Mouse (Mus musculus) ES-E14 (cell line): ENCODE measurements around the gene Esrp2. TPM values are rescaled to one million over a fixed set of nuclear protein-coding genes. Genes with fewer than 3 reads are reported as not detected.

Experiments used
- DNase-seq: peaks from one replicate; pipeline ENCODE4 v3.0.0-alpha.2; 2013; ENCODE audit warnings: low read depth, low spot score
- H3K27ac ChIP-seq: 2 replicates; pipeline ENCODE4 v1.5.1; 2012; ENCODE audit warnings: low read depth, mild to moderate bottlenecking, low read length, moderate library complexity, mixed read lengths; ENCODE audit not compliant: poor library complexity, insufficient read depth, severe bottlenecking
- H3K36me3 ChIP-seq: 2 replicates; pipeline ENCODE4 v1.6.1; 2012; ENCODE audit warnings: mild to moderate bottlenecking, low read length, moderate library complexity, mixed read lengths; ENCODE audit not compliant: control insufficient read depth, poor library complexity, insufficient read depth, severe bottlenecking
- H3K4me1 ChIP-seq, 2 experiments: fragments of 150-350 bp in 1 of 2; sonication (generic) in 1 of 2; 2 replicates each; pipeline ENCODE4 v1.6.1; 2012; ENCODE audit warnings: low read length in 2 of 2, mild to moderate bottlenecking in 1 of 2, mixed read lengths in 1 of 2; ENCODE audit not compliant: control insufficient read depth in 2 of 2, insufficient read depth in 2 of 2, poor library complexity in 1 of 2
- H3K4me3 ChIP-seq, 2 experiments: fragments of 150-350 bp in 1 of 2; sonication (generic) in 1 of 2; 2 replicates each; pipeline ENCODE4 v1.5.1; 2012; ENCODE audit warnings: low read length in 2 of 2, low read depth in 1 of 2, mild to moderate bottlenecking in 1 of 2, mixed read lengths in 1 of 2; ENCODE audit not compliant: insufficient read depth in 1 of 2, poor library complexity in 1 of 2, severe bottlenecking in 1 of 2
- H3K9ac ChIP-seq: 2 replicates; pipeline ENCODE4 v1.6.1; 2012; ENCODE audit warnings: low read depth, mild to moderate bottlenecking, low read length, mixed read lengths; ENCODE audit not compliant: poor library complexity, insufficient read depth, severe bottlenecking
- H3K9me3 ChIP-seq: fragments of 150-350 bp; sonication (generic); 2 replicates; pipeline ENCODE4 v1.6.1; 2012; ENCODE audit warnings: low read depth, mild to moderate bottlenecking, low read length; ENCODE audit not compliant: control insufficient read depth, insufficient read depth
- CHD2 ChIP-seq: IDR thresholded peaks from 2 replicates; pipeline ENCODE4 v1.6.1; 2014; ENCODE audit warnings: mild to moderate bottlenecking, low read depth, low read length, inconsistent platforms
- HCFC1 ChIP-seq: IDR thresholded peaks from 2 replicates; pipeline ENCODE4 v1.6.1; 2012; ENCODE audit warnings: low read length, inconsistent platforms, borderline replicate concordance; ENCODE audit not compliant: insufficient read depth
- MAFK ChIP-seq: IDR thresholded peaks from 2 replicates; pipeline ENCODE4 v1.6.1; 2014; ENCODE audit warnings: mild to moderate bottlenecking, low read depth, low read length, inconsistent platforms; ENCODE audit not compliant: insufficient read depth
- ZC3H11A ChIP-seq: IDR thresholded peaks from 2 replicates; pipeline ENCODE4 v1.6.1; 2012; ENCODE audit warnings: low read depth, mild to moderate bottlenecking, inconsistent platforms, low read length, borderline replicate concordance
- ZNF384 ChIP-seq: IDR thresholded peaks from 2 replicates; pipeline ENCODE4 v1.6.1; 2012; ENCODE audit warnings: low read depth, low read length, inconsistent platforms
- in situ Hi-C, 2 experiments: fragments of 600-800 bp; cut with MboI; formaldehyde crosslinking; loops; one replicate each; pipeline ENCODE4 v1.15.1; 2025; ENCODE audit warnings: low sequenced_read_pairs in 2 of 2, inconsistent platforms in 1 of 2; ENCODE audit not compliant: unreplicated experiment in 2 of 2
- total RNA-seq: library from RNA; depleted of rRNA; stranded (reverse); fragments of 300-350 nt; gene quantifications from 2 replicates; pipeline ENCODE4 v1.2.3, GENCODE M21; 2012

The Esrp2 gene
- total RNA-seq, 1 experiment = 12.5 TPM

DNA sequence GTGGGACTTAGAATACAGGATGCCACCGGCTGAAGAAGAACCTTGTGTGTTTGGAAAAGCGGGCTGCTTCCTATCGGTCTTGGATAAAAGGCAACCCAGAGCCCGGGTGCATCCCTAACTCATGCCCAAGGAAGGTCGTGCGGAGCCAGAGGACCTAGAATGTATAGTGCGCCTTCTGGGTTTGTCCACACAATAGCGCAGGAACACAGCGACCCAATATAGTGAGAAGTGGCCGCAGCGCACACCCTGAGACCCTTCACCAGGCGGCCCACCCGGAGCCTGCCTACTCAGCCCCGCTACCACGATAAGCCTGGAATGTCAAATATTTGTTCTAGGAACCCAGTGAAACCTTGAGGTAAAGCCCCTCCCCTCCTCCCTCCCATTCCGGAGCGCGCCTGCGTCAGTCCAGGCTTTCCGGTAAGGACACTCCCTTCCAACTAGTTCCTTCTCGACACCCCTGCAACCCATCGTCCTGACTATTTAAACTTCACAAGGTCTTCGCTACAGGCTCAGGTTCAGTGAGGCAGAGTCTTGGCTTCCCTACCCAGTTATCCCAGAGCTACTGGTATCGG, 1.2 kb upstream of the Esrp2 start:
- H3K9ac ChIP-seq = peak overlapping the region; percentile 83
- peak overlapping the region; percentile 81 to 94 for H3K4me3 ChIP-seq
- peaks cover 0 to 24% of the 10 kb centered on the region in 2 experiments; a peak in 2 of 4 replicates for H3K4me1 ChIP-seq
- in situ Hi-C loops = no loop called here
- H3K9me3 ChIP-seq = no peaks in the 10 kb centered on the region
- peak; percentile 86 for DNase-seq
- H3K36me3 ChIP-seq = peaks cover 3% of the 10 kb centered on the region; the same call in 1 of the 2 replicates
- peak overlapping the region; percentile 82 for H3K27ac ChIP-seq
- no peak for TF ChIP-seq ZNF384
- TF ChIP-seq HCFC1 = 0 out of 2 replicates have a peak, but pooled peaks have one; percentile 29
- 0 out of 2 replicates have a peak, but pooled peaks have one; percentile 26 for TF ChIP-seq MAFK
- no peak for TF ChIP-seq ZC3H11A
- peak; percentile 35; the same call in 1 of the 2 replicates for TF ChIP-seq CHD2

GRCm38 (mm10) chr8:106137218-106137905, 588 bp upstream of the Esrp2 start:
- DNase-seq = no peak
- in situ Hi-C loops = no loop called here

DNA sequence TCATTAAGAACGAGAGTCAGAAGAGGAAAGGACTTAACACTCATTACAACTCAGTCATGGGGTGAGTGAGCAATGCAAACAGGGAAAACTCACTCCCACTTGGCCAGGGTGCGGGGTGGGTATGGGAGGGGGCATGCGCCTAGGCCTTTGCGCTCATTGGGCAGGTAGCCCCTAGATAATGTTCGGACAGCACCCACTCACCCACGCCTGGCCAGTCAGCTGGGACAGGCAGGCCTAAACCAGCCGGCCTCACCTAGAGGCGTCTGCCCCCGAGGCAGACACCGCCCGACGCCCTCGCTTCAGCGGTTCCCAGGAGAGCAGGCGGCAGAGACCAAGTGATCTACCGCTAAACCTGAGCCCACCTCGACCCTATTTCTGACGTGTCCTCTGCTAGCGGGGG, 1.1 kb downstream of the Esrp2 start:
- Histone ChIP-seq H3K9ac (peak overlapping the region; percentile 72; the same call in 1 of the 2 replicates), H3K27ac (no peak overlapping the region), H3K9me3 (no peaks in the 10 kb centered on the region), H3K4me3 (peak overlapping the region; percentile 81 to 94), H3K4me1 (peaks cover 0 to 31% of the 10 kb centered on the region in 2 experiments; a peak in 2 of 4 replicates), H3K36me3 (peaks cover 25% of the 10 kb centered on the region)
- in situ Hi-C loops = no loop called here
- TF ChIP-seq ZNF384 = no peak
- no peak for TF ChIP-seq MAFK
- TF ChIP-seq ZC3H11A = no peak
- TF ChIP-seq CHD2 = no peak
- TF ChIP-seq HCFC1 = no peak
- DNase-seq = no peak

More at GRCm38 (mm10) chr8:106137218-106137905, 588 bp upstream of the Esrp2 start:
- peak overlapping the region; percentile 81 to 94 for H3K4me3 ChIP-seq
- H3K4me1 ChIP-seq = peaks cover 0 to 29% of the 10 kb centered on the region in 2 experiments; a peak in 2 of 4 replicates
- no peak overlapping the region for H3K27ac ChIP-seq
- H3K36me3 ChIP-seq = peaks cover 9% of the 10 kb centered on the region; the same call in 1 of the 2 replicates
- TF ChIP-seq HCFC1 (no peak), ZNF384 (no peak), MAFK (no peak), ZC3H11A (no peak), CHD2 (no peak)
- H3K9ac ChIP-seq = peak overlapping the region; percentile 72
- H3K9me3 ChIP-seq = no peaks in the 10 kb centered on the region

- H3K36me3 ChIP-seq = peaks cover 27% of the 10 kb centered on the region
- peak overlapping the region; percentile 81 to 94; a peak in 3 of 4 replicates for H3K4me3 ChIP-seq
- H3K4me1 ChIP-seq = peaks cover 0 to 31% of the 10 kb centered on the region in 2 experiments; a peak in 2 of 4 replicates
- H3K27ac ChIP-seq = no peak overlapping the region
- TF ChIP-seq CHD2 (no peak), ZC3H11A (no peak), HCFC1 (no peak; the same call in 1 of the 2 replicates), ZNF384 (no peak), MAFK (no peak)
- in situ Hi-C loops = no loop called here
- DNase-seq = no peak
- H3K9ac ChIP-seq = no peak overlapping the region
- no peaks in the 10 kb centered on the region for H3K9me3 ChIP-seq
These were observed 1.8 kb downstream of the Esrp2 start for GRCm38 (mm10) chr8:106134751-106135571.
